In the genomic region with DNA sequence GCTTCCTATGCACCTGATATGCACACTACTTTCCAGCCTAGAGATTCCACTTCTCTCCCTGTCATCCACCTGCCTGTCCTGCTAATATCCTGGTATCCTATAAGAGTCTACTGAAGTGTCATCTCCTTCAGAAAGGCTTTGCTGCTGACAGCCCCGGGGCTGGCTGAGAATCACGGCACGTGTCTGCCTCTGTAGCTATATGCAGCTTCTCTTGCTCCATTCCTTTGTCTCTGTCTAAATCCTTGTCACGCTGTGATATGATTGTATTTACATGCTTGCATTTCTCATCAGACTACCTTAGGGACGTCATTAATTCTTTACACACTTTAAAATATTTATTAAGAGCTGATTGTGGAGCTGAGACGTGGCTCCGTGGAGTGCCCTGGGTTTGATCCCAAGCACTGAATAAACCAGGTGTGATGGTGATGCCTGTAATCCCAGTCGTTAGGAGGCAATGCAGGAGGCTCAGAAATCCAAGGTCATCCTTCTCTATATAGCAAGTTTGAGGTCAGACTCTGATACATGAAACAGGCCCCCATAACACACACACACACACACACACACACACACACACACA, we compare ENCODE assay signal across 14 mouse cellular contexts. TPM values are rescaled to one million over a fixed set of nuclear protein-coding genes. Genes with fewer than 3 reads are reported as not detected.
A peak's percentile ranks its signal among the peaks of the same experiment; 100 is the strongest.
DNase-seq lines count a peak whose midpoint lies in the region; ATAC-seq and TF ChIP-seq lines count a peak whose summit lies in the region.
"Had no signal": no experiment of that assay in that cellular context is flagged by ENCODE, and none has a peak within 500 bp of the region (broad histone marks: within the 10 kb centered on the region; RNA-seq: fewer than 3 reads in every experiment).

No protein-coding gene starts in this region.

- DNase-seq in heart, adult 11 months = no peak
- no peak for DNase-seq in stomach, postnatal 0 days (ENCODE audit: low spot score)
- DNase-seq in adipocyte (ENCODE audit: low spot score) = no peak
- no peak for DNase-seq in liver, postnatal 0 days
- DNase-seq: adrenal gland, postnatal 36 days; gastrocnemius, postnatal 14 days; right cerebral cortex, adult 18-20 months had no signal

- H3K4me1 ChIP-seq in heart, embryonic 15.5 days (replicated peaks) = peaks cover 43% of the 10 kb centered on the region
- peaks cover 37% of the 10 kb centered on the region for H3K4me1 ChIP-seq in stomach, embryonic 14.5 days (ENCODE audit: control insufficient read depth, insufficient read depth, low read length)
- H3K4me1 ChIP-seq in stomach, postnatal 0 days (replicated peaks; ENCODE audit: control insufficient read depth, insufficient read depth) = peaks cover 2% of the 10 kb centered on the region; the same call in 1 of the 2 replicates
- H3K4me1 ChIP-seq in intestine, postnatal 0 days (replicated peaks; ENCODE audit: control insufficient read depth, insufficient read depth, low read length) = no peaks in the 10 kb centered on the region
- H3K4me1 ChIP-seq in liver, postnatal 0 days (ENCODE audit: insufficient read depth) = 0 out of 2 replicates have a peak, but pooled peaks cover 2% of the 10 kb centered on the region

- no peak overlapping the region for H3K4me3 ChIP-seq in heart, embryonic 15.5 days
- H3K4me3 ChIP-seq in stomach, embryonic 14.5 days (ENCODE audit: low read depth, low read length) = no peak overlapping the region
- no peak overlapping the region for H3K4me3 ChIP-seq in stomach, postnatal 0 days (ENCODE audit: low read depth, low read length)
- H3K4me3 ChIP-seq in intestine, postnatal 0 days (ENCODE audit: low read depth, low read length) = no peak overlapping the region
- no peak overlapping the region for H3K4me3 ChIP-seq in liver, postnatal 0 days (ENCODE audit: low read depth, low read length)

- no peak for TF ChIP-seq CTCF in stomach, postnatal 0 days (IDR thresholded peaks at IDR 0.05; ENCODE audit: low read depth)
- no peak for TF ChIP-seq CTCF in intestine, postnatal 0 days (IDR thresholded peaks at IDR 0.05; ENCODE audit: low read depth)
- no peak for TF ChIP-seq CTCF in liver, postnatal 0 days (IDR thresholded peaks at IDR 0.05; ENCODE audit: low read depth)

- no peaks in the 10 kb centered on the region for H3K27me3 ChIP-seq in heart, embryonic 15.5 days
- no peaks in the 10 kb centered on the region for H3K27me3 ChIP-seq in stomach, embryonic 14.5 days (ENCODE audit: control insufficient read depth, insufficient read depth, low read length)
- H3K27me3 ChIP-seq in stomach, postnatal 0 days (ENCODE audit: control insufficient read depth, insufficient read depth, low read length) = no peaks in the 10 kb centered on the region
- no peaks in the 10 kb centered on the region for H3K27me3 ChIP-seq in intestine, postnatal 0 days (replicated peaks; ENCODE audit: control insufficient read depth, insufficient read depth, low read length)
- no peaks in the 10 kb centered on the region for H3K27me3 ChIP-seq in liver, postnatal 0 days (ENCODE audit: insufficient read depth, low read length)

- H3K9ac ChIP-seq in heart, embryonic 15.5 days = no peak overlapping the region
- no peak overlapping the region for H3K9ac ChIP-seq in stomach, embryonic 14.5 days (replicated peaks; ENCODE audit: low read depth, low read length)
- no peak overlapping the region for H3K9ac ChIP-seq in stomach, postnatal 0 days (ENCODE audit: low read length)
- H3K9ac ChIP-seq in intestine, postnatal 0 days (ENCODE audit: low read depth, low read length) = no peak overlapping the region
- H3K9ac ChIP-seq in liver, postnatal 0 days (replicated peaks) = no peak overlapping the region

- H3K4me2 ChIP-seq in heart, embryonic 15.5 days = no peak overlapping the region
- no peak overlapping the region for H3K4me2 ChIP-seq in stomach, embryonic 14.5 days (replicated peaks; ENCODE audit: low read depth, low read length)
- no peak overlapping the region for H3K4me2 ChIP-seq in stomach, postnatal 0 days (replicated peaks; ENCODE audit: low read depth)
- no peak overlapping the region for H3K4me2 ChIP-seq in intestine, postnatal 0 days (replicated peaks; ENCODE audit: low read depth)
- H3K4me2 ChIP-seq in liver, postnatal 0 days (ENCODE audit: low read depth, low read length) = no peak overlapping the region
- H3K4me2 ChIP-seq: liver, embryonic 11.5 days had no signal

- H3K9me3 ChIP-seq in heart, embryonic 15.5 days (replicated peaks) = no peaks in the 10 kb centered on the region
- no peaks in the 10 kb centered on the region for H3K9me3 ChIP-seq in stomach, embryonic 14.5 days (ENCODE audit: control insufficient read depth, low read depth, low read length)
- no peaks in the 10 kb centered on the region for H3K9me3 ChIP-seq in stomach, postnatal 0 days (ENCODE audit: control insufficient read depth, low read length)
- H3K9me3 ChIP-seq in intestine, postnatal 0 days (ENCODE audit: control insufficient read depth) = no peaks in the 10 kb centered on the region
- no peaks in the 10 kb centered on the region for H3K9me3 ChIP-seq in liver, postnatal 0 days (ENCODE audit: low read length)

- no peaks in the 10 kb centered on the region for H3K36me3 ChIP-seq in heart, embryonic 15.5 days
- no peaks in the 10 kb centered on the region; the same call in 1 of the 2 replicates for H3K36me3 ChIP-seq in stomach, embryonic 14.5 days (ENCODE audit: control insufficient read depth, insufficient read depth, low read length)
- no peaks in the 10 kb centered on the region for H3K36me3 ChIP-seq in stomach, postnatal 0 days (ENCODE audit: control insufficient read depth, insufficient read depth, low read length)
- H3K36me3 ChIP-seq in intestine, postnatal 0 days (ENCODE audit: control insufficient read depth, insufficient read depth) = 0 out of 2 replicates have a peak, but pooled peaks cover 4% of the 10 kb centered on the region
- H3K36me3 ChIP-seq in liver, postnatal 0 days (replicated peaks; ENCODE audit: insufficient read depth, low read length) = peaks cover 5% of the 10 kb centered on the region; the same call in 1 of the 2 replicates

- WGBS in heart, embryonic 15.5 days = 54% methylated on average over 8 of the region's 8 CpGs
- WGBS in stomach, embryonic 14.5 days = 57% methylated on average over 8 of the region's 8 CpGs
- WGBS in stomach, postnatal 0 days = 70% methylated on average over 8 of the region's 8 CpGs
- WGBS in intestine, postnatal 0 days = 65% methylated on average over 8 of the region's 8 CpGs
- 83% methylated on average over 8 of the region's 8 CpGs for WGBS in liver, postnatal 0 days (ENCODE audit: insufficient replicate concordance)

- ATAC-seq in heart, embryonic 15.5 days (replicated peaks; ENCODE audit: insufficient number of reproducible peaks, insufficient read depth, low FRiP score, low read depth) = no peak
- no peak for ATAC-seq in stomach, embryonic 14.5 days (ENCODE audit: insufficient number of reproducible peaks, insufficient read depth, low FRiP score, low read depth)
- no peak for ATAC-seq in stomach, postnatal 0 days (ENCODE audit: low FRiP score, low TSS enrichment)
- ATAC-seq in intestine, postnatal 0 days = no peak
- ATAC-seq in liver, postnatal 0 days = no peak
- ATAC-seq: CD4-positive, CD25-positive, alpha-beta regulatory T cell, adult 4 months; lung, postnatal 0 days had no signal

- no peak for TF ChIP-seq EP300 in stomach, postnatal 0 days (optimal IDR thresholded peaks at IDR 0.05)
- TF ChIP-seq EP300 in liver, postnatal 0 days (IDR thresholded peaks at IDR 0.05; ENCODE audit: low read depth) = no peak

- peak overlapping the region; percentile 57; the same call in 1 of the 2 replicates for H3K27ac ChIP-seq in heart, embryonic 15.5 days
- H3K27ac ChIP-seq in stomach, embryonic 14.5 days (ENCODE audit: low read length) = peak overlapping the region; percentile 48; the same call in 1 of the 2 replicates
- H3K27ac ChIP-seq in stomach, postnatal 0 days (replicated peaks) = no peak overlapping the region
- H3K27ac ChIP-seq in intestine, postnatal 0 days (ENCODE audit: low read depth, low read length) = peak overlapping the region; percentile 60
- no peak overlapping the region for H3K27ac ChIP-seq in liver, postnatal 0 days (ENCODE audit: low read depth)
- H3K27ac ChIP-seq: kidney, postnatal 0 days had no signal

RNA-seq across cellular contexts. Expression of a gene that starts 54.9 kb away (rescaled TPM):
- polyA plus RNA-seq in heart, embryonic 15.5 days (2015; fragmentation: Nextera tagmentation; extraction: Ambion mirVana) = 36.5 and 61.1 TPM in 2 replicates
- 70.9 and 72.6 TPM in 2 replicates for polyA plus RNA-seq in stomach, embryonic 14.5 days (2014; fragmentation: Nextera tagmentation; extraction: Ambion mirVana)
- polyA plus RNA-seq in stomach, postnatal 0 days (2015; fragmentation: Nextera tagmentation; extraction: Ambion mirVana) = 44.7 and 47.9 TPM in 2 replicates
- 86.9 and 88.1 TPM in 2 replicates for polyA plus RNA-seq in intestine, postnatal 0 days (2015; fragmentation: Nextera tagmentation; extraction: Ambion mirVana)
- 21.4 and 31.0 TPM in 2 replicates for polyA plus RNA-seq in liver, postnatal 0 days (2015; fragmentation: Nextera tagmentation; extraction: Ambion mirVana)

Comparison
In these comparisons a context has a peak if more than half of its experiments do, and no peak if none do; other contexts are left out.
1. H3K27ac ChIP-seq: peak in heart, embryonic 15.5 days (single experiment), stomach, embryonic 14.5 days (single experiment) and intestine, postnatal 0 days (single experiment); none in stomach, postnatal 0 days (single experiment) and liver, postnatal 0 days (single experiment).